Mouse (Mus musculus) urinary bladder, postnatal 14 days (tissue): ENCODE results near the gene Olfr1303.

Experiments
- DNase-seq: peaks from one replicate; pipeline ENCODE4 v3.0.0; 2021; ENCODE audit warnings: low spot score

Olfr1303 gene

GRCm38 (mm10) chr2:111820240-111820639 lies at the start of gene Olfr1303:
Gene Olfr1303, minus strand, starts transcription at chr2:111820340.
- no peak for DNase-seq

- DNase-seq: no peak
These were observed 7.2 kb downstream of the Olfr1303 start for GRCm38 (mm10) chr2:111812936-111813335.

GRCm38 (mm10) chr2:111777129-111777528 lies 43.0 kb downstream of the Olfr1303 start, which contains the start of gene Olfr1302:
Gene Olfr1302, plus strand, starts transcription at chr2:111777429.
- DNase-seq: no peak
